Mouse (Mus musculus) heart, adult 8-10 months (tissue): ENCODE measurements at regions not wholly inside any gene's neighbourhood (a gene's known extent, or its start where the extent isn't known, plus 50 kb on each side); places are given as distances from the start of the nearest gene placed in this dataset.

Experiments used
- DNase-seq: peaks from one replicate; pipeline ENCODE4 v3.0.0; 2022; ENCODE audit warnings: low spot score

GRCm38 (mm10) chr13:52371986-52372385, 159.1 kb downstream of the Diras2 start:
- no peak for DNase-seq

- DNase-seq: no peak
These were observed 156.3 kb downstream of the Diras2 start for GRCm38 (mm10) chr13:52374781-52375180.

- DNase-seq: no peak
These were observed 152.8 kb downstream of the Diras2 start for GRCm38 (mm10) chr13:52378236-52378635.

GRCm38 (mm10) chr13:52389271-52389670, 141.8 kb downstream of the Diras2 start:
- DNase-seq: no peak

GRCm38 (mm10) chr13:52395786-52396185, 135.3 kb downstream of the Diras2 start:
- no peak for DNase-seq

GRCm38 (mm10) chr13:52398344-52398743, 132.7 kb downstream of the Diras2 start:
- no peak for DNase-seq

- DNase-seq: peak; percentile 4
These were observed 131.9 kb downstream of the Diras2 start for GRCm38 (mm10) chr13:52399143-52399542.

GRCm38 (mm10) chr13:52403805-52404204, 127.3 kb downstream of the Diras2 start:
- no peak for DNase-seq

GRCm38 (mm10) chr13:52416301-52416700, 114.8 kb downstream of the Diras2 start:
- no peak for DNase-seq

- no peak for DNase-seq
These were observed 108.6 kb downstream of the Diras2 start for GRCm38 (mm10) chr13:52422456-52422855.

GRCm38 (mm10) chr13:52428527-52428926, 102.6 kb downstream of the Diras2 start:
- DNase-seq: no peak

GRCm38 (mm10) chr13:52436756-52437155, 94.3 kb downstream of the Diras2 start:
- no peak for DNase-seq

- no peak for DNase-seq
These were observed 85.6 kb downstream of the Diras2 start for GRCm38 (mm10) chr13:52445513-52445912.

GRCm38 (mm10) chr13:52448902-52449301, 82.2 kb downstream of the Diras2 start:
- DNase-seq: no peak

- DNase-seq: no peak
These were observed 79.6 kb downstream of the Diras2 start for GRCm38 (mm10) chr13:52451486-52451885.

GRCm38 (mm10) chr13:52452291-52452690, 78.8 kb downstream of the Diras2 start:
- DNase-seq: no peak
